Mouse (Mus musculus) c-Kit-negative CD71-positive TER-119-positive erythroid progenitor cells, embryonic 14.5 days (primary cell): Measurements from ENCODE around the gene Vkorc1l1.
A peak's percentile ranks its signal among the peaks of the same experiment; 100 is the strongest.
"Not testable (repeated sequence)": the region's sequence is repeated elsewhere in the genome, so short reads cannot be mapped to it uniquely, and the experiment has no call there.

Source experiments
- DNase-seq: peaks from one replicate; pipeline ENCODE4 v3.0.0-alpha.2; 2013; ENCODE audit warnings: low read depth, low spot score

The Vkorc1l1 gene

DNA sequence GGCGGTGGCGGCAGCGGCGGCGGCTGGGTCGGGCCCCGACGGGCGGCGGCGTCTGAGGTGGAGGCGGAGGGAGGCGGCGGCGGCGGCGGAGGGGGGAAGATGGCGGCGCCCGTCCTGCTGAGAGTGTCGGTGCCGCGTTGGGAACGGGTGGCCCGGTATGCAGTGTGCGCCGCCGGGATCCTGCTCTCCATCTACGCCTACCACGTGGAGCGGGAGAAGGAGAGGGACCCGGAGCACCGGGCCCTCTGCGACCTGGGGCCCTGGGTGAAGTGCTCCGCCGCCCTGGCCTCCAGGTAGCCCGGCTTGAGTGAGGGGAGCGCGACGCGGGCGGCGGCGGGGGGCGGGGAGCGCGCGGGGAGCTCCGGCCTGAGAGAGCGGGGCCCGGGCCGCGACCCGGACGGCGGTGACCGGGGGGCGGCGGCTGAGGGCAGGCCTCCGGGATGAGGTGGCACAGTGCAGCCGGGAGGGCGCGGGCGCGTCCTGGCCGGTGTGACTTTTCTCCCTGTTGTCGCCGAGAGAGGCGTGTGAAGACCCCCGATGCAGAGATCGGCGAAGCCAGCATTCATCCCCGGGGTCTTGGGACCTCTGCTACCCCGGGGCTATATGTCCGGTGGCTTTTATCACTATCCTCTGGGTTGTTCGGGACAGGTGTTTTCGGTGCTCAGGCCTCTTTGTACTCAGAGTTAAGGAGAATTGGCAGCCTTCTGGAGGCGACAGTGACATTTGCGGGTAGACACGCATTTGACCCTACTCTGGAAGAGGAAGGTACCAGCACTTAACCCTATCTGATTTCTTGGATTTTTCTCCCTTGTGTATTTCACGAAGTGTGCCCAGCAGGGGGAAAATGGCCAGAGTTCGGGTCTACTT lies 536 bp downstream of the Vkorc1l1 start:
- not testable (repeated sequence) for DNase-seq

DNA sequence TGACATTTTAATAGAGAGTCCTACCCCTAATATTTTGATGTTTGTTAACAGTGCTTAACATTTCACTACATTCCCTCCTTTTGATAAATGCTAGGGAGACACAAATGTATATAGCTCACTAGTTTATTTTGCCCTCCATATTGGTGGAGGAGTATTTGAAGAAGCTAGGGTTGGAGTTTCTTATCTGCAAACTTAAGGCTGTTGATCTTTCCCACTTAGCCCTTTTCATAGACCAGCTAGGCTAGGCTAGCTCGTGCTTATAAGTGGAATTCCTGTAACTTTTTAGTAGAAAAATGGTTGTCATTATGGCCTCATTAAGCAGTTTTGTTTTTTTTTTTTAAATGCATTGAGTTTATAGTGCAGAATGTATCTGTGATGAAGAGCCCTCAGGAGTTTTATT lies 1.6 kb downstream of the Vkorc1l1 start:
- no peak for DNase-seq

DNA sequence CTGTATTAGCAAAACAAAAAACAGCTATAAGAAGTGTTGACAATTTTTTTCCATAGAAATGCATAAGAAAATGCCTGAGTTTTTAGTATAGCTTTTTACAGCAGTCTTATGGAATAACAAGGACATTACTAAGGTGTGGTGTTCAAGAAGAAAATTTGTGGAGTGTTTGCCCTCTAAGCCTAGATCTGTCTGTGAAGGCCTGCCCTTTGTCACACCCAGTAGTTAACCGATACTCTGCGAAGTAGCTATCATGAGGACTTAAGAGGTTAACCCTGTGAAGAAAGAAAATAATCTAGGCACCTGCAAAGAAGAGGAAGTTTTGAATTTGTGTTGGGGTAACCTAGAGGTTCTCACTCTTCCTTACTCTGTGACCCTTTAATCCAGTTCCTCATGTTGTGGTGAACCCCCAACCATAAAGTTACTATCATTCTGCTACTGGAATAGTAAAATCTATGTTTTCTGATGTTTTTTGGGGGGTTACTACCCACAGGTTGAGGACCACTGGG lies 5.8 kb downstream of the Vkorc1l1 start:
- DNase-seq = no peak

DNA sequence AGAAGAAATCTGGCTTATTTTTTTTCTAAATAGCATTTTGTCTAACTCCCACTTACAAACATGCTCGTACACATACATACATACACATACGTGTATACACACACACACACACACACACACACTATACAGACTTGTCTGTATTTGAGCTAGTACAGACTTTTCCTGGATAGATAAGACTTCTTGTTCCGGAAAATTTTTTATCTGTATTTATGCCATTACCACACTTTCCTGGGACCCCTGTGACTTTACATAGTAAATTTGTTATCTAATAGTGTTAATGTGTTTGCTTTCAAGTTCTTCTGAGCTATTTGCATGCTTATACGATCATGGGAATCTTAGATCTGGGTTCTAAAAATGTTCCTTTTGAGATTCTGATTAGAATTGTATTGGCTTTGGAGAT lies 10.4 kb downstream of the Vkorc1l1 start:
- DNase-seq = no peak

DNA sequence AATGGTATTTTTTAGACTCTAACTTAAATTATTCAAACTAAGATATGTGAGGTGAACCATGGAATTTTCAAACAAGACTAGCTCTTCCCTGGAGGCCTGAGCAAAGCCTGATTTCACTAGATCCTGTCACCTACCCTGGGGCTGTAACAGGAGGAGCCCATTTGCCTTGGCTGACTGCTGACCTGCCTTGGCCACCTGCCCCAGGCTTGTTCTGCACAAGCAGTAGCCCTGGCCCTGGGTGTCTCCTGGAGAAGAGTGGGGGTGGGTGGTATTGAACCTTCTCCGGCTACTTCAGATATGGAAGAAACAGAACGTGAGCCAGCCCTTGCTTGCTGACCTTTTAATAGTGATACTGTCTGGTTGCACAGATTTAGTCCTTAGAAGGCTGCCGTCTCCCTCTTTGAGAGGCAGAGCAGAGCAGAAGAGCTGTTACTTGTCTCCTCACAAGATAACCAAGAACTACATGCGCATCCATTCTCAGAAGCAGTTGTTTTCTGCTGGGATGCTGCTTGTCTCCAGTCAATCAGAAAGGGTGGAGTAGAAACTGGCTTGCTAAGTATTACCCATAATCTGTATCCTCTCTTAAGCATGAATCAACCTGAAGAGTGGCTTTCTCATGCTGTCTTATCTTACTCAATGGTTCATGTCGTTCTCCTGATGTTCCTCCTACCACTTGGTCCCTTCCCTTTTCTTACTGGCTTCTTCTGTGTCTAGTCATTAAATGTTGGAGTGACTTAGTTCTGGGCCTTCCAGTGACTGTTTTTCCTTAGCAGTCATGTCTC lies 12.9 kb downstream of the Vkorc1l1 start:
- DNase-seq = no peak

DNA sequence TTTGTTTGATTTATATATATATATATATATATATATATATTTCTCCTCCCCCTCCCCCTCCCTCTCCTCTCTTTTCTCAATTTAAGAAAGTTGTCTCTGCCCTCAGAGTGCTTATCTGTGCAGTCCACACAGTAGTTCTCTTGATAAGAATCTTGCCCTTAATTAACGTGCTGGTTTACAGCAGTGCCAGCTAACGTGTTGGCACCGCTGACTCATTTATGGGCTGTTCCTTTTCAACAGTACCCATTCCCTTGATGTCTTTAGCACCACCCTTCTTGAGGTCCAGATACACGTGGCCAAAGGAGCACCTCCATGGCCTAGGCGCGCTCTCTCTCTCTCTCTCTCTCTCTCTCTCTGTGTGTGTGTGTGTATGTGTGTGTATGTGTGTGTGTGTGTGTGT lies 14.0 kb downstream of the Vkorc1l1 start:
- DNase-seq = no peak

DNA sequence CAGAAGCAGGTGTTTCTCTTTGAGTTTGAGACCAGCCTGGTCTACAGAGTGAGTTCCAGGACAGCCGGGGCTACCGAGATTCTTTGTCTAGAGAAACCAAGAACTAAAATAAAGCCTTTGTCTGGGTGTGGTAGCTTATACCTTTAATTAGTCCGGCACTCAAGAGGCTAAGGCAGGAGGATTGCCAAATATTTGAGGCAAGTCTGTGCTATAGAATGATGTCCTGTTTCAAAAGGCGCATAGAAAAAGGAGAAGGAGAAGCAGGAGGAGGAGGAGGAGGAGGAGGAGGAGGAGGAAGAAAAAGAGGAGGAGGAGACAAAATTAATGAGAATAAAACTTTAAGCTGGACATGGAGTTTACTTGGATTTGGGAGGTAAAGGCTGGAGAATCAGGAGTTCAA lies 21.5 kb downstream of the Vkorc1l1 start:
- DNase-seq = no peak

DNA sequence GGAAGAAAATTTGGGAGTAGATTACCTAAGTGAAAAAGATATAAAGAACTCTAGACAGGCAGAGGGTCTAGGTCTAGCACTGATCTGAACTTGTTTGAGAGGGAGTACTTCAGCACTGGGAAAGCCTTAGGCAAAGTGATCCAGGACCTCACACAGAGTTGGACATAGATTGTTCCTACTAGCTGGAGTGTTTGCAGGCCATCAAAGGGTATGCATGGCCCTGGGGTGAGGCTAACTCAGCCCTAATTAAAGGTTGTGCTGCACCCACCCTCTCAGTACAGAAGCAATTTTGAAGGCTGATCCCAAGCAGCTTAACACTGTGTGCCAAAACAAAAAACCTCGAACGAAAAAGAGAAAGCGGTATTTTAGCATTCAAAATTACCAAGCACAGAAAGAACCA lies 24.7 kb downstream of the Vkorc1l1 start:
- DNase-seq = no peak

DNA sequence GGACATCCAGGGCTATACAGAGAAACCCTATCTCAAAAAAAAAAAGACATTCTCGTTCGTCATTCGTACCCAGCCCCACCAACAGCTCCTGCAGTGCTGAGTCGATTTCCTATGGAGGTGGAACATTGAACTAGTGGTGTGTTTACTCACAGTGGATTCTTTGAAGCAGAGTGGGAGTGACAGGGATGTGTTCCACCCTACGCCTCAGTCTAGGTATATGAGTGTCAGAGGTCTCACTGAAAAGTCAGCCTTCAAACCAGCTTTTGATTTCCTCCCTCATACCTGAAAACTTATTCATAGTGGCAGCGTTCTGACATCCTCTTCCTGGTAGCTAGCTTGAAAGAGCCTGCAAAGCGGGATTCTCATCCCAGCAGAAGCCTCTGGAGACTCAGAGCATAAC lies 26.6 kb downstream of the Vkorc1l1 start:
- DNase-seq = no peak

DNA sequence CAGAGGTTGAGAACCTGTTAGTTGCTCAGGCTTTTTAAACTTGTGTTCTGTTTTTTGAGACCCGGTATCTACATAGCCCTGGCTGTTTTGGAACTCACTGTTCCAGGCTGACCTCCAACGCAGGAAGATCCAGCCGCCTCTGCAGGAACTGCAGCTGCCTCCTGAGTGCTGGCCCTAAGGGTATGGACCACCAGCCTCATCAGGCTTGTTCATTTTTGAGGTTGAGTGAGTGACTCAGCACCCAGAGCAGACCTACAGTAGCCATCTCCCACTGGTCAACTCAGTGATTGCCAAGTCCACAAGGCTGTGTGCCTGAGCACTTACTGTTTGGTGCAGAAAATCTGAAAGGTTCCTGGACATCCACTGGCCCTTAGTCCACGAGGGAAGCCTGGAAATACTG lies 29.7 kb downstream of the Vkorc1l1 start:
- no peak for DNase-seq

DNA sequence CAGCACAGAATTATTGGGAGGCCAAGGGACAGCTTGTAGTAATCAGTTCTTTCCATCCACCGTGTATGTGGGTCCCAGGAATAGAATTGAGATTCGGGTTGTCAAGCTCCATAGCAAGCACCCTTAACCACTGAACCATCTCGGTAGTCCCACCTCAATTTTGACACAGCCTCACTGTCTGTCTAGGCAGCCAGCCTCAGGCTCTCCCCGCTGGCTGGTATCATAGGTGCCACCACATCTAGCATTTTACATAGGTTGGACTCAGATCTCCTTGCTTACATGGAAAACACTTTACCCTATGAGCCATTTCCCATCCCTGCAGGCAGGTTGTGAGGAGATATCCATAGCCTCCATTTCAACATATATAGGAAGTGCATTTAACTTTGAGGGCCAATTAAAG lies 32.6 kb downstream of the Vkorc1l1 start:
- DNase-seq = no peak

DNA sequence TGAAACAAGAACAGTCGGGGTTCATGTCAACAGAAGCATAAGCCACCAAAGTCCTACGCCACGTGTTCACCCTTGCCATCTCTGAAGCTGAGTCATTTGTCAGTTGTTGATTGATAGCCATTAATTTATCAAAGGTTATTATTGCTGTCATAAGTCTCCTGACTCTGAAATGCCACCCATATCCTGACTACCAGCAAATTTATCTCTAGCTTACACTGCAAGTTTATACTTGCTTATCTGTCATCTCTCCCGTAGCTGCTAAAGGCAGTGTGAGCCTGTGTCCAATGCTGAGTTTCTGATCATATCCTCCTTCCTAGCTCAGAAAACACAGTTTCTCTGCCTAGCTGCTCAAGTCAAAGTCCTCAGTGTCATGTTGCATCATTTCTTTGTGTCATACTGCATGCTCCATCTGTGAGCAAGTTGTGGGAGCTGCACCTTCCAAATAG lies 33.1 kb downstream of the Vkorc1l1 start:
- DNase-seq = peak; percentile 55

DNA sequence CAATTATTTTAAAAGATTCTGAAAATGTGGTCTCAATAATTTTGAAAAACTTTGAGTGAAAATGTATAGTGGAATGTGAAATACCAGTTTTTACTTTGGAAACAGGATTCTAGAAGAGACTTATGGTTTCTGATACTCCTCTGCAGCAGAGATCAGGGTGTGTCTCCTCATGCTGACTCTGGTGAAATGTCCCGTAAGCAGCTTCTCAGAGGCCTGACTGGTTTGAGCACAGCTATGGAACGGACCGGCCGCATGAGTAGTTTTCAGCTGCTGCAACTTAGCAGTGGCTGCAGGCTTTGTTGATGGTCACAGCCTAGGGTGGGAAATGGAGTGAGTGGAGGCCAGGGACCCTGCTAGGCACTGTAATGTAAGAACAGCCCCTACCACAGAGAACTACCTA lies 36.0 kb downstream of the Vkorc1l1 start:
- DNase-seq = no peak

DNA sequence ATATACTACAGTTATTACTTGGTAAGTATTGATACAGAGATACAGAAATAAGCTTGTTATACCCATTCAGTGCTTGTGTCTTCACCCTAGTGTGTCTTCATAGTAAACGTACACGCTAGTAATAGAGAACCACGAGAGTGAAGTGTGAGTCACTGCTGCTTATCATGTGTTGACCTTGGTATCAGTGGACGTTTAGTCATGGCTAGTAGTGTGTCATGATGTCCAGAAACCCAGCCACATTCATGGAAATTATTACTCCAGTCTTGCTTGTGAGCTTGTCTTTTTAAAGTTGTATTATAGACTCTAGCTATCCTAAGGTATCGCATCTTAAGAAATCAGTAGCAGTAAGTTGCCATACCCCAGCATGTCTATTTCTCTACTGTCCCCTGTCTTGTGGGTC lies 36.8 kb downstream of the Vkorc1l1 start:
- DNase-seq = no peak

DNA sequence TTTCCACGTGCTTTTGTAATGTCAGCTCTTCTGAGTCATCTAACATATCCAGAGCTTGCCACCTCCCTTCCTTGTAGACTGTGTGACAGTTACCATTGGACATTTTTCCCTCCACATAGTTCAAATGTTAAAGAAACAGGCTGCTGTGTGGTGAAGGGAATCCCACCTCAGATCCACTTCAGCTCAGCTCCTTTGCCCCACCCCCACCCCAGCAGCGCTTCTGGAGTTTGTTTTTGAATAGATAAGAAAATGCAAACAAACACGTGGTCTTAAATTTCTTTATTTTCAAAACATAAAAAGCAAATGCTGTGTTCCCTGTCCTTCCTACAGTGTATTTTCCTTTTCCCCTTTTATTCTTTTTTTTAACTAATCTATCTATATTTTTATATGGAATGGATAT lies 38.4 kb downstream of the Vkorc1l1 start:
- DNase-seq = no peak

DNA sequence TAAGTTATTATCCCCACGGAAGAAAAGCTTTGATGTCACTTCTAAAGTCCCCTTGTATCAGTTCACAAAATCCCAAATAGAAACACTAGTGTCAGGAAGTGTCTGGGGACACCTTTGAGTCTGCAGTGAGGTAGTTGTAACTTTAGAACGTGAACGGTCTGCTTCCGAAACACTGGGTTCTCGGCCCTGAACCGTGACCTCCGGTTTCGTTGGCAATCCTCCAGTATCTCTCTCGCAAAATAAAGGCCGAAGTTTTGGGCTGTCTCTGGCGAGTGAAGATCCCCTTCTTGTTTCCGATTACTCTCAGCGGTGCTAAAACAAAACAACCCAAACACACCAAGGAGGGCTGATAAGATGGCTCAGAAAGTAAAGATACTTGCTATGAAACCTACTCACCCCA lies 47.6 kb downstream of the Vkorc1l1 start:
- no peak for DNase-seq

DNA sequence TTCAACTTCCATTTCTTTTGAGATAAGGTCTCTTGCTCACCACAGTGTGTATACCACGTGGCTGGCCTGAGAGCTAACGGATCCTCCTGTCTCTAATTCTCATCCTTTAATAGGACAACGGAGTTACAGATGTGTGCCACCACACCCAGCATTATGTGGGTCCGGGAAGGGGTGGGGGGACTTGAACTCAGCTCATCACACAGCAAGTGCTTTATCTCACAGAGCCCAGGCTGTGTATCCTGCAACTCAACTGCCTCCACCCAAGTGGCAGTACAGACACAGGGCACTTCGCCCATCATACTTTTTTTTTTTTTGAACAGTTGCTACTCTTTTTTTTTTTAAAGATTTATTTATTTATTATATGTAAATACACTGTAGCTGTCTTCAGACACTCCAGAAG lies 50.1 kb downstream of the Vkorc1l1 start:
- DNase-seq = no peak

DNA sequence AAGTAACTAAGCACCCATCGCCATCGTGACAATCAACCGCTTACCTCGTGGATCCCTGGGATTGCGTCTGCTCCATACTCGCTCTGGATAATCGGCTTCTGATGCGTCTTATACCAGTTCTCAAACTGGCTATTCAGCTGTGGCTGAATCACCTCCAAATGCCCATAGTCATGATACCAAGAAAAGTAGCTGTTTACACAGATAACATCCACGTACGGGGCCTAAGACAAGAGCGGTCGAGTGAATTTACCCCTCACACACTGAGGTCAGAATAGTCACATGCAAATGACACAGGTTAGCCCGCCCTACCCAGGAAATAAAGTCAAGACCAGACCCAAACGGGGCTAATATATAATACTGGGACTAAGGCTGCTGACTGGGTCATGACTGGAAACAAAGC lies 51.6 kb downstream of the Vkorc1l1 start:
- no peak for DNase-seq

DNA sequence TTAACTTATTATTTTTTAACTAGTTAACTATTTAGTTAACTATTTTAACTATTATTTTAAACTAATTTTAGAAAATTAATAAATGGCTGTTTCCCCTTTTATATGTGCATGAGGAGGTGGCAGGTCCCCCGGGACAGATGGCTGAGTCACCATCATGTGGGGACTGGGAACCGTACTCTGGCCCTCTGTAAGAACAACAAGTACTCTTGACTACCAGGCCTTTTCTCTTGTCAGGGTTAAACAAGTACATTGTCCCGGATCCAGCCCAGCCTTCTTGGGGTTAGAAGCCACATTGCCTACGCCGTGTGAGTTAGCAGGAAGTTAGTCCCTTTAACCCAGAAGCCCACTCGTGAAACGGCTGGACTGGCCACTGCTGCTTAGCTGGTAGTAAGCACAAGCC lies 53.2 kb downstream of the Vkorc1l1 start:
- DNase-seq = no peak

DNA sequence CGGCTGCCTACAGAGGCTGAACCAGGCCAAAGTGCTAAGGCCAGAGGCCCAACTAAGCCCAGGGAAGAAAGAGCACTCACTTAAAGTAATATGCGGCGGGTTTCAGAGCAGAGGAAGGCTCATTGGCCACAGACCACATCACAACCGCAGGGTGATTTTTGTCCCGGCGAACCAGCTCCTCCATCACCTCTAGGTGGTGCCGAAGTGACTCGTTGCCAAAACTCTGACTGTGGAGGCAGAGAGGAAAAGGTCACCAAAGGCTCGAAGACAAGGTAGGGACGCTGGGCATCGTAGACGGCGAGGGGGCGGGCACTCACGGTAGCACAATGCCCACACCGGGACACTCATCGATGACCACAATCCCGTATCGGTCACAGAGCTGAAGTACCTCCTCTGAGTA lies 55.9 kb downstream of the Vkorc1l1 start:
- DNase-seq = no peak

DNA sequence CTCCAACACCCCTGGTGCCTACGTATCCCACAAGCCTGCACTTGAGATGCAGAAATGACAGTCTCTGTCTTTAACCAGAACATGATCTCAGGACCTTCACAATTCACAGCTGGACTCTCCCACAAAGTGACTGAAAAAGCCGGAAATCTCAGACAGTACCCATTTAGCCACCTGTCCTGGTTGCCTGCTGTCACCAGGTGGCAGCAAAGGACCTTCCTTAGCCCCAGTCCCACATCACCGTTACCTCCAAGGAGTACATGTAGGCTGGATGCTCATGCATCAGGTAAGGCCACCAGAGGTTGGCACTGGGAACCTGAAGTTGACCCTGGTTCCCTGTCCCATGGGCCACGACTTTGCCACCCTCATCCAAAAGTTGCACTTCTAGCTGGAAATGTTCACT lies 57.3 kb downstream of the Vkorc1l1 start:
- DNase-seq = no peak

DNA sequence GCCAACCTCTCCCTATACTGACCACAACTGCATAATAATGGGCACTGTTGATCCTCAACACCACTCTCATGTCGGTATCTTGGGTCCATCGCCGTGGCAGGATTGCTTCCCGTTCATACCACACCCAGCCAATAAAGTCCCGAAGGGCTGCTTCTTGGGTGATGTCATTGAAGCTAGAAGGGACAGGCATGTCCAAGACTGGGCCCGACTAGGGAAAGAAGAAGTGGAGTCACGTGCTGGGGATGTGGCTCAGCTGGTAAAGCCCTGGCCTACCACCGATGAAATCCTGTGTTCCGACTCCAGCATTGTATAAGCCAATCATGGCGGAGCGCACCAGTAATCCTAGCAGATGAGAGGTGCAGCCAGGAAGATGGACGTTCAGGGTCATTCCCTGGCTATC lies 59.0 kb downstream of the Vkorc1l1 start:
- DNase-seq = no peak
